Mouse (Mus musculus) heart, adult 2 months (tissue): ENCODE results near the gene Mfsd2a.

Source experiments
- CTCF ChIP-seq: fragments of 200-600 bp; IDR thresholded peaks from 2 replicates; pipeline ENCODE4 v1.8.1; 2022; ENCODE audit warnings: antibody characterized with exemption, mild to moderate bottlenecking, moderate library complexity
- POLR2A ChIP-seq: fragments of 200-500 bp; IDR thresholded peaks from 2 replicates; pipeline ENCODE4 v1.6.1; 2011; ENCODE audit warnings: mild to moderate bottlenecking, low read depth, low read length, control low read depth; ENCODE audit not compliant: insufficient read depth

DNA sequence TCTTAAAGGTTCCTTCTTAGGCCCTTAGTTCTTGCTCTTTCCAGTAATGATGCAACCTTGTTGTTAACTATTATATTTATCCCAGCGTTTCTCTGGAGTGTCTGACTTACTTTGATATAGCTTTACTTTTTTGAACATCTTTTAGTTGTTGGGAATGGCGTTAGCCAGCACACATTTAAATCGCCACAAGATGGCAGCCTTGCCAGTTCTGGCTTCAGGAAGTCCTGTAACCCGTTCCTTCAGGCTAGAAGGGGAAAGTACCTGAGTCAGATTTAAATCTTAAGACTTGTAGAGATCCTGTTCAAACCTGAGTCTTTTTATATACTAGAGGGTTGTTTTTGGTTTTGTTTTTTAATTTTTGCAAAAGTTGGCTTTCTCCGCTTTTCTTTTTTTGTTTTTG, 62.7 kb downstream of the Mfsd2a start:
- TF ChIP-seq CTCF (peak; percentile 90), POLR2A (no peak)
